Mouse (Mus musculus) CH12.LX (cell line): ENCODE data around the gene Fcho1. TPM values are rescaled to one million over a fixed set of nuclear protein-coding genes. Genes with fewer than 3 reads are reported as not detected.
"Not testable (repeated sequence)": the region's sequence is repeated elsewhere in the genome, so short reads cannot be mapped to it uniquely, and the experiment has no call there.

ENCODE experiments used
- DNase-seq: peaks from one replicate; pipeline ENCODE4 v3.0.0-alpha.2; 2013; ENCODE audit errors: extremely low read depth
- H3K27ac ChIP-seq: 2 replicates; pipeline ENCODE4 v1.5.1; 2012; ENCODE audit warnings: low read depth, mild to moderate bottlenecking, control low read depth, moderate library complexity; ENCODE audit not compliant: insufficient read depth
- H3K27me3 ChIP-seq: replicated peaks from 2 replicates; pipeline ENCODE3; 2012; ENCODE audit warnings: inconsistent platforms
- H3K36me3 ChIP-seq, 2 experiments: replicated peaks in 1 of 2; 2 replicates each; pipeline versions ENCODE3 to v1.6.1; 2012; ENCODE audit warnings: inconsistent platforms in 1 of 2, low read length in 1 of 2, mild to moderate bottlenecking in 1 of 2, mixed read lengths in 1 of 2, moderate library complexity in 1 of 2; ENCODE audit not compliant: control insufficient read depth in 1 of 2, insufficient read depth in 1 of 2
- H3K4me1 ChIP-seq, 2 experiments: 2 replicates each; pipeline ENCODE4 v1.6.1; 2012; ENCODE audit warnings: inconsistent platforms in 1 of 2, moderate library complexity in 1 of 2; ENCODE audit not compliant: insufficient read depth in 2 of 2, control insufficient read depth in 1 of 2
- H3K4me2 ChIP-seq: 2 replicates; pipeline ENCODE4 v1.6.1; 2012; ENCODE audit warnings: low read depth, mild to moderate bottlenecking, control low read depth; ENCODE audit not compliant: poor library complexity, insufficient read depth, severe bottlenecking
- H3K4me3 ChIP-seq, 3 experiments: fragments of 150-350 bp in 1 of 3; sonication (generic) in 1 of 3; replicated peaks in 1 of 3; 2 replicates each; pipeline versions ENCODE3 to v1.5.1; 2011 to 2012; ENCODE audit warnings: low read depth in 2 of 3, low read length in 2 of 3, mild to moderate bottlenecking in 2 of 3, moderate library complexity in 2 of 3, control low read depth in 1 of 3, improper control_type of control experiment in 1 of 3, inconsistent platforms in 1 of 3, mixed read lengths in 1 of 3; ENCODE audit not compliant: poor library complexity in 1 of 3
- H3K79me2 ChIP-seq: replicated peaks from 2 replicates; pipeline ENCODE4 v1.6.1; 2012; ENCODE audit warnings: mild to moderate bottlenecking, moderate library complexity; ENCODE audit not compliant: control insufficient read depth, poor library complexity, insufficient read depth, severe bottlenecking; ENCODE audit errors: extremely low read depth
- H3K9ac ChIP-seq: 2 replicates; pipeline ENCODE4 v1.6.1; 2012; ENCODE audit warnings: low read depth, mild to moderate bottlenecking, control low read depth, moderate library complexity; ENCODE audit not compliant: insufficient read depth
- H3K9me3 ChIP-seq: replicated peaks from 2 replicates; pipeline ENCODE3; 2012; ENCODE audit warnings: low read length, inconsistent platforms, mixed read lengths
- BHLHE40 ChIP-seq: IDR thresholded peaks from 2 replicates; pipeline ENCODE4 v1.6.1; 2011; ENCODE audit warnings: mild to moderate bottlenecking, low read depth, low read length, improper control_type of control experiment
- NRF1 ChIP-seq: IDR thresholded peaks from 2 replicates; pipeline ENCODE4 v1.6.1; 2014; ENCODE audit warnings: low read depth, mild to moderate bottlenecking, inconsistent platforms, low read length, improper control_type of control experiment, moderate library complexity
- TCF12 ChIP-seq: IDR thresholded peaks from 2 replicates; pipeline ENCODE4 v1.6.1; 2014; ENCODE audit warnings: low read depth, mild to moderate bottlenecking, inconsistent platforms, low read length, improper control_type of control experiment
- ZNF384 ChIP-seq: IDR thresholded peaks from 2 replicates; pipeline ENCODE4 v1.6.1; 2012; ENCODE audit warnings: low read depth, low read length, improper control_type of control experiment, inconsistent platforms
- dilution Hi-C: fragments of 300-500 bp; cut with MboI; formaldehyde crosslinking; loops from 2 replicates; pipeline ENCODE4 v1.14.3; 2020; ENCODE audit warnings: low sequenced_read_pairs; ENCODE audit not compliant: extremely low pct_unique_long_range_greater_than_20kb, extremely low pct_ligation_motif_present
- in situ Hi-C: fragments of 300-500 bp; cut with MboI; formaldehyde crosslinking; loops from 3 replicates; pipeline ENCODE4 v1.14.3; 2019; ENCODE audit warnings: low sequenced_read_pairs, low pct_ligation_motif_present, low pct_unique_long_range_greater_than_20kb, mixed read lengths
- polyA plus RNA-seq: library from polyadenylated mRNA; unstranded; fragments of >175 nt; gene quantifications from 2 replicates; pipeline ENCODE4 v1.2.1, GENCODE M21; 2012; ENCODE audit warnings: low read depth; ENCODE audit not compliant: insufficient read length
- total RNA-seq, 2 experiments: library from RNA; depleted of rRNA; stranded (reverse); fragments of 300-350 nt in 1 of 2; fragments of >200 nt in 1 of 2; gene quantifications; 2 replicates each; pipeline ENCODE4 v1.2.3; 2012 to 2014

The Fcho1 gene
- total and polyA plus RNA-seq, 3 experiments, result 40.2 to 99.8 (median 82.0) TPM

- no peak for TF ChIP-seq NRF1
- peak; percentile 73 for TF ChIP-seq ZNF384
- 0 out of 2 replicates have a peak, but pooled peaks have one; percentile 3 for TF ChIP-seq BHLHE40
- TF ChIP-seq TCF12, result no peak
- TF ChIP-seq, all 38 proteins: peak for 2
- Histone ChIP-seq H3K27ac (peak overlapping the region; percentile 49; the same call in 1 of the 2 replicates), H3K27me3 (no peaks in the 10 kb centered on the region), H3K9ac (no peak overlapping the region), H3K4me2 (no peak overlapping the region), H3K4me3 (peak overlapping the region in 1 of 3 experiments; percentile 68), H3K4me1 (peaks cover 8 to 11% of the 10 kb centered on the region in 2 experiments), H3K79me2 (no peaks in the 10 kb centered on the region), H3K36me3 (no peaks in the 10 kb centered on the region), H3K9me3 (no peaks in the 10 kb centered on the region)
- dilution Hi-C loops, result no loop called here
- in situ Hi-C loops, result no loop called here
- no peak for DNase-seq
Observed at GRCm38 (mm10) chr8:71758816-71759215, 33.3 kb upstream of the Fcho1 start.

- dilution Hi-C loops, result not testable (repeated sequence)
Observed at GRCm38 (mm10) chr8:71752881-71753552, 27.5 kb upstream of the Fcho1 start.

GRCm38 (mm10) chr8:71752263-71752662, 26.7 kb upstream of the Fcho1 start:
- in situ Hi-C loops, H3K79me2 ChIP-seq, H3K9me3 ChIP-seq, H3K36me3 ChIP-seq, H3K27ac ChIP-seq, H3K9ac ChIP-seq, H3K4me3 ChIP-seq, H3K27me3 ChIP-seq, dilution Hi-C loops, H3K4me2 ChIP-seq, DNase-seq: not testable (repeated sequence)
- peaks cover 0 to 11% of the 10 kb centered on the region in 2 experiments; a peak in 2 of 4 replicates for H3K4me1 ChIP-seq

More at GRCm38 (mm10) chr8:71752881-71753552, 27.5 kb upstream of the Fcho1 start:
- H3K36me3 ChIP-seq, H3K27me3 ChIP-seq, H3K9ac ChIP-seq, H3K4me3 ChIP-seq, in situ Hi-C loops, H3K4me2 ChIP-seq, H3K9me3 ChIP-seq, DNase-seq, H3K79me2 ChIP-seq, H3K27ac ChIP-seq: not testable (repeated sequence)
- peaks cover 0 to 11% of the 10 kb centered on the region in 2 experiments; a peak in 2 of 4 replicates for H3K4me1 ChIP-seq
